ENCODE assay signal across 20 mouse cellular contexts in genomic region chr19:25220611-25221010, GRCm38 (mm10). TPM values are rescaled to one million over a fixed set of nuclear protein-coding genes. Genes with fewer than 3 reads are reported as not detected.
DNase-seq lines count a peak whose midpoint lies in the region; ATAC-seq and TF ChIP-seq lines count a peak whose summit lies in the region.
"Had no signal": no experiment of that assay in that cellular context is flagged by ENCODE, and none has a peak within 500 bp of the region (broad histone marks: within the 10 kb centered on the region; RNA-seq: fewer than 3 reads in every experiment).

No protein-coding gene starts in this region.

- H3K27me3 ChIP-seq in stomach, postnatal 0 days (ENCODE audit: control insufficient read depth, insufficient read depth, low read length), result no peaks in the 10 kb centered on the region
- no peaks in the 10 kb centered on the region for H3K27me3 ChIP-seq in midbrain, embryonic 10.5 days (ENCODE audit: low read depth, poor library complexity, severe bottlenecking)
- H3K27me3 ChIP-seq: liver, embryonic 12.5 days had no signal

- no peak for TF ChIP-seq EP300 in stomach, postnatal 0 days (optimal IDR thresholded peaks at IDR 0.05)

- no peaks in the 10 kb centered on the region for H3K9me3 ChIP-seq in stomach, postnatal 0 days (ENCODE audit: control insufficient read depth, low read length)
- H3K9me3 ChIP-seq in midbrain, embryonic 10.5 days (replicated peaks), result no peaks in the 10 kb centered on the region
- H3K9me3 ChIP-seq: liver, embryonic 12.5 days had no signal

- peak; percentile 58 for DNase-seq in adrenal gland, postnatal 14 days
- no peak for DNase-seq in adrenal gland, postnatal 4 days (ENCODE audit: low spot score in 2 of 2)
- peak; percentile 76 for DNase-seq in kidney, adult 18-20 months
- DNase-seq in kidney, postnatal 10 days, result peak; percentile 72
- no peak for DNase-seq in stomach, postnatal 0 days (ENCODE audit: low spot score)
- no peak for DNase-seq in midbrain, embryonic 10.5 days (ENCODE audit: low spot score)
- no peak for DNase-seq in cerebellum, postnatal 4 days (ENCODE audit: low spot score in 2 of 2)
- DNase-seq: cerebellum, adult 11 months; cerebellum, postnatal 14 days; embryo, embryonic 11 days; heart, postnatal 10 days; lung, embryonic 14.5 days; lung, postnatal 4 days; retina, postnatal 1 day; thymus, postnatal 25 days had no signal

- no peak for ATAC-seq in stomach, postnatal 0 days (ENCODE audit: low FRiP score, low TSS enrichment)
- ATAC-seq: forebrain, embryonic 16.5 days; liver, embryonic 12.5 days had no signal

- no peaks in the 10 kb centered on the region for H3K36me3 ChIP-seq in stomach, postnatal 0 days (ENCODE audit: control insufficient read depth, insufficient read depth, low read length)
- H3K36me3 ChIP-seq in midbrain, embryonic 10.5 days, result no peaks in the 10 kb centered on the region
- H3K36me3 ChIP-seq: G1E; liver, embryonic 12.5 days had no signal

- 86% methylated on average over 2 of the region's 2 CpGs for WGBS in stomach, postnatal 0 days
- 86% methylated on average over 2 of the region's 2 CpGs for WGBS in midbrain, embryonic 10.5 days

- no peak overlapping the region for H3K4me2 ChIP-seq in stomach, postnatal 0 days (replicated peaks; ENCODE audit: low read depth)
- H3K4me2 ChIP-seq: heart, embryonic 11.5 days; liver, embryonic 12.5 days; lung, embryonic 14.5 days had no signal

- H3K4me3 ChIP-seq in stomach, postnatal 0 days (ENCODE audit: low read depth, low read length), result no peak overlapping the region
- H3K4me3 ChIP-seq in midbrain, embryonic 10.5 days, result no peak overlapping the region
- H3K4me3 ChIP-seq: liver, embryonic 12.5 days had no signal

- no peak for TF ChIP-seq CTCF in stomach, postnatal 0 days (IDR thresholded peaks at IDR 0.05; ENCODE audit: low read depth)

- no peak overlapping the region for H3K27ac ChIP-seq in stomach, postnatal 0 days (replicated peaks)
- no peak overlapping the region for H3K27ac ChIP-seq in midbrain, embryonic 10.5 days (replicated peaks)
- H3K27ac ChIP-seq: liver, embryonic 12.5 days had no signal

- no peak overlapping the region for H3K9ac ChIP-seq in stomach, postnatal 0 days (ENCODE audit: low read length)
- H3K9ac ChIP-seq: liver, embryonic 12.5 days; lung, embryonic 14.5 days had no signal

- no peaks in the 10 kb centered on the region for H3K4me1 ChIP-seq in stomach, postnatal 0 days (replicated peaks; ENCODE audit: control insufficient read depth, insufficient read depth)
- H3K4me1 ChIP-seq in midbrain, embryonic 10.5 days, result peaks cover 10% of the 10 kb centered on the region
- H3K4me1 ChIP-seq: liver, embryonic 12.5 days had no signal

RNA-seq across cellular contexts. Expression of gene Kank1, which starts 16.2 kb away (rescaled TPM):
- 22.3 and 26.1 TPM in 2 replicates for total RNA-seq in adrenal gland, postnatal 14 days (2021)
- total RNA-seq in adrenal gland, postnatal 4 days (2021), result 10 to 100 TPM; 33.2 to 34.3 TPM
- 24.5 and 27.4 TPM in 2 replicates for polyA plus RNA-seq in stomach, postnatal 0 days (2015; fragmentation: Nextera tagmentation; extraction: Ambion mirVana)
- 19.0 and 23.1 TPM in 2 replicates for polyA plus RNA-seq in midbrain, embryonic 10.5 days (2016; fragmentation: Nextera tagmentation; extraction: Ambion mirVana)
- total RNA-seq: granulocyte monocyte progenitor cell, adult 5-6 weeks had no signal
- polyA plus RNA-seq: G1E had no signal

Comparison
In these comparisons a context has a peak if more than half of its experiments do, and no peak if none do; other contexts are left out.
1. DNase-seq: peak in adrenal gland, postnatal 14 days (single experiment), kidney, adult 18-20 months (single experiment) and kidney, postnatal 10 days (single experiment); none in adrenal gland, postnatal 4 days (0 of 2), stomach, postnatal 0 days (single experiment), midbrain, embryonic 10.5 days (single experiment) and cerebellum, postnatal 4 days (0 of 2).